Mouse (Mus musculus) Muller cell, postnatal 12 days (primary cell): Measurements from ENCODE around the gene Heg1.

ENCODE experiments used
- DNase-seq: peaks from one replicate; pipeline ENCODE4 v3.0.0-alpha.2; 2015; ENCODE audit errors: inconsistent ontology term

Heg1 gene

DNA sequence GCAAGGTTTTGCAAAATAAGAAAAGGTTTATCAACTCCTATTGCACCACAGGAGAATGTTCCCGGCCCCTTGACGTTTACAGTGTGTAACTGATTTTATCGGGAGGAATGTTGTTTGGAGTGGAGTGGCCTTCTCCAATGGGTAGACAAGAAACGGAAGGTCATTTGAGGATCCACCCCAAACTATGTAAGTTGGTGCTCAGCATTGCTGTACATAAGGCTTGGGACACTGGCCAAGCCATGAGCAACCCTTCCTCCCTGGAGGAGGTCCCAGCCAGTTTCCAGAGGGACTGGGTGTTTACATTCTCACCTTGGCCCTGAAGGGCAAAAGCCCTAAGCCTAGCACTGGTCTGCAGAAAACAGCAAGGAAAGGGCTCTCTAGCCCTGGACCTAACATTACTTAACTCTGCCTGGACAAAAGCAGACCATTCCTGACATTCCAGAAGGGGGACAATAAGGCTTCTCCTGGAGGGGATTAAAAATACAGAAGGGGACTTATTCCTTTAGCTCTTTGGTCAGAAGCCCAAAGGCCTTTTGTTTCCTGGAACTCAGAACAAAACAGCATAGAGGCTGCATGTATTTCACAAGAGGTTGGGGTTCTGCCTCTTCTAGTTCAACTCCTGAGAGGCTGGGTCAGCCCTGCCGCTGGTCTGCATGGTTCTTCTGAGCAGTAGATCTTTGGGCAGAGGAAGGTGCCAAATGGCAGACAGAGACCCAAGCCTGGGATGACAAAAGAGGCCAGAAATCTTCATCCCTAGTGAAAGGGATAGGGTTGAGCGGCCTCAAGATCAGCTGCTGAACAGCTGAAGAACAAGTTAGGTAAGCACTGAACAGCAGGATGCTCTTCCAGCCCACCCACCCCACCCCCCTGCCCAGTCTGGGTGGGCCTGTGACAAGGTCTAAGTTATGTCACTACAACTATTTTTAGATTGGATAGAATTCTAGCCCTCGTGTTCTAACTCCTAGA is 7.5 kb upstream of the Heg1 start:
- DNase-seq, result peak; percentile 70

DNA sequence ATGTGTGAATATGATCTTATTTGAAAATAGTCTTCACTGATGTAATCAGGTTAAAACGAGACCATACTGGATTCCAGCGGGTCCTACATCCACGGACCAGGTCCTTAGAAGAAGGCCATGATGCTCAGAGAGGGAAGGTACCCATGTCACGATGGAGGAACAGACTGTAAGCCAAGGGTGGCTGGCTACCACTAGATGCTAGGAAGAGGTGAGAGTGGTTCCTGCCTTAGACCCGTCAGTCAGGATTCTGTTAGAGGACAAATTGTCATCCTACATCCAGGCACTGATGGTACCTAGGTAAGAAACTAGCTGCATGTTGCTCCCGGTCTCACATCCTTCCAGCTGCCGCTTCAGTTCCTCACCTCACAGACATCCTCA is 6.9 kb upstream of the Heg1 start:
- no peak for DNase-seq

DNA sequence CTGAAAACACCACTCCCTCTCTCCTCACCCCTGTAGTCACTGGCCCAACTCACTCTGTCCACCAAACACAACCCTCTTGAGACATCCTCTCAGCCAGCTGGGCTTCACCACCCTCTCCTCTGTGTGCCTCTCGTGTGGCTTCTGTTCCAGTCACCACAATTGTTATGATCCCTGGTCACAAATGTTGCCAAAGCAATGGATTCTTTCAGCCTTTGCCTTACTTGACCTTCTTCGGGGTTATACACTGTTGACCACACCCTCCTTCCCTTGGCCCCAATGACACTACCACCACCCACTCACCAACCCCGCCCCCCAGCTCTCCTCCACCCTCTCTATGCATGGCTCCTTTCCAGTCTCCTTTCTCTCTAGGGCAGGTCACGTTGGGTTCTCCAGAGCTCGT is 6.3 kb upstream of the Heg1 start:
- DNase-seq, result no peak

DNA sequence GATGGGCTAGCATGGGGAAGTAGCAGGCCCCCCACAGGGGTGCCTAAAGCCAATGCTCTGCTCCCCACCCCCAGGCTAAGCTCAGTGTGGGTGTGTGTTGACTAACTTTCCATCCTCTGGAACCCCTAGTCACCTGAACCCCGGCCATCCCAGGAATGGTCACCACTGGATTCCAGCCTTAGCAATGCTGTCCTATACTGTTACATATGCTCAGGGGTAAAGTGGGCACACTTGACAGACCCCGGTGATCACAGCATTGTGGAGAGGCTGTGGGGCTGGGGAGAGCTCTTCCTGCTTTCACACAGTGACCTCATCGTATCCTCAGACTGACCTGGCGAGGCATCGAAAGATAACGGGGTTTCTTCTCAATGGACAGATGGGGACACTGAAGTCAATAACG is 3.9 kb upstream of the Heg1 start:
- DNase-seq, result no peak

DNA sequence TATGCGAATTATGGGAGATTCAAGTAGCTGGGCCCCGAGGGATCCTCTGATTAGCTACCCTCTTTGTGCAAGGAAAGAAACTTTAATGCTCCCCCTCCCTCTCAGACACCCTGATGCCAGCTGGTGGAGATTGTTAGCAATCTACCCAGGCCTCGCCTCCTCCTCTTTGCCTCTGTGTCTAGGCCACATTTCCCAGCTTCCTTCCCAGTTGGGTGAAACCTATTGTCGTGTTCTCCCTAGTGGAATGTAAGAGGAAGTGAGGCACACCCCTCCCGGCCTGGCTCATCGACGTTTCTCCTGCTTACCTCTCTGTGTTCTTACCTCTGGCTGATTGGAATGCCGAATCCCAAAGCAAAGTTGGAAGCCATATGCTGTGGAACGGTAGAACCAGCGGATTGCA is 3.4 kb upstream of the Heg1 start:
- no peak for DNase-seq

DNA sequence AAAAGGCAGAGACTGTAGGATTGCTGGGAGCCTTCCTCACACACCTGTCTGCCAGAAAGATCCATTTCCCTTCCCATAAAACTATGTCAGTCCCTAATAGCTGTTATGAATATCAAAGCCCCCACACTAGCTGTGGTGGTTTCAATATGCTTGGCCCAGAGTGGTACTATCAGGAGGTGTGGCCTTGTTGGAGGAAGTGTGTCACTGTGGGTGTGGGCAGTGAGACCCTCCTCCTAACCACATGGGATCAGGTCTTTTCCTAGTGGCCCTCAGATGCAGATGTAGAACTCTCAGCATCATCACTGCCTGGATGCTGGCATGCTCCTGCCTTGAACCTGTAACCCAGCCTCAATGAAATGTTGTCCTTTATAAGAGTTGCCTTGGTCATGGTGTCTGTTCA is 2.5 kb upstream of the Heg1 start:
- DNase-seq, result no peak

DNA sequence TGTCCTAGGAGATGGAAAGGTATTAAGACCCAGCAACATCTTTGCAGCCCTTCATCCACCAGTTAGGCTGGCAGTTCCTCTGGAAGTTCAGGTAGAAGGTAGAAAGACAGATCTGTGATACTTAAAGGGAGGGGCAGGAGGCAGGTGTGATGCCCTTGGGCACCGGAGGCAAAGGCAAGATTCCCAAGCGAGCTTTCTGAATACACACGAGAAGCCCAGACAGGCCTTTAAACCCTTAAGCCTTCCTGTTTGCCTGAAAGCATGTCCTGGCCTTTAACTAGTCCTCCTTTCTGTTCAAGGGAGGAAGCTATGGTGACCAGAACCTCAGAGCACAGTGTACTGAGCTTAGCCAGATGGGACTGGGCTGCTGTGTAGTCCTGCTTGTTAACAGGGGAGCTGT is 1.5 kb upstream of the Heg1 start:
- no peak for DNase-seq

DNA sequence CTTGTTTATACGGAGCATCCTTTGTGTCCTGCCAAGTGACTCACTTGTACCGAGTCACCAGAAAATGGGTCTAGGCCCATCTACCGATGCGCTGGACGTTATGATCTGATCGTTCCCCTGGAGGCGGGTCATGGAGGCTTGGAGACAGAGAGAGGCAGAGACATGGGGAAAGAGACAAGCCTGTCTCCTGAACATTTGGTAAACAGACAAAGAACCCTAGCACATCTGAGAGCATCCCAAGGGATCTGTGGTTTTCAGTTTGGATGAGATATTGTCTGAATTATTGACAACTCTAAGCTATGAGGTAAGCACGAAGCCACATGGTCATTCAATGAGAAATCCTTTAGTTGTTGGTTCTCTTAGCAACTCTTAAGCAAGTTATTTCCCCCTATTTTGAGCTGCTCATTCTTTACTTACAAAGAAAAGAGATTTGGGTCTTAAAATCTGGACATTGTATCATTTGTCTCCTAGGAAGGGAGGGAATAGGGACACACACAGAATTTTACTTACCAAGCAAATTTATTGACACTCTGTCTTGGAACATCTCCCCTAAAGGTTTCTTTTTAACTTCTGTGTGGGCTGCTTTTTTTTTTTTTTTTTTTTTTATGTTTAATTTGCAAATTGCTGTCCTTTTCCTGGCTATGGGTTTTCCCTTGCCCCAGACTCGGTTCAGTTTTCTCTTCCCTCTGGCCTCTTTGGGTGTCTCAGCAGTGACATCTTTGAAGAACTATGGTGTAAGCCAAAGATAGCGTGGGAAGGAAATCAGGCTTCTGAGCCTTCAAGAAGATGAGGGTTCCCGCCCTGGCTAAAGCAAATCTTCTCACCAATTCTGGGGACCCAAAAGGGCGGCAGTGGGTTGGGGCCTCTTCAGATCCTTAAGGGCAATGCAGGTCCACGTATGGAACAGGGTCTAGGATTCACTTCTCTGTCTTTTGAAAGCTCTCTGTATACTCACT is 686 bp upstream of the Heg1 start:
- DNase-seq, result peak; percentile 38

DNA sequence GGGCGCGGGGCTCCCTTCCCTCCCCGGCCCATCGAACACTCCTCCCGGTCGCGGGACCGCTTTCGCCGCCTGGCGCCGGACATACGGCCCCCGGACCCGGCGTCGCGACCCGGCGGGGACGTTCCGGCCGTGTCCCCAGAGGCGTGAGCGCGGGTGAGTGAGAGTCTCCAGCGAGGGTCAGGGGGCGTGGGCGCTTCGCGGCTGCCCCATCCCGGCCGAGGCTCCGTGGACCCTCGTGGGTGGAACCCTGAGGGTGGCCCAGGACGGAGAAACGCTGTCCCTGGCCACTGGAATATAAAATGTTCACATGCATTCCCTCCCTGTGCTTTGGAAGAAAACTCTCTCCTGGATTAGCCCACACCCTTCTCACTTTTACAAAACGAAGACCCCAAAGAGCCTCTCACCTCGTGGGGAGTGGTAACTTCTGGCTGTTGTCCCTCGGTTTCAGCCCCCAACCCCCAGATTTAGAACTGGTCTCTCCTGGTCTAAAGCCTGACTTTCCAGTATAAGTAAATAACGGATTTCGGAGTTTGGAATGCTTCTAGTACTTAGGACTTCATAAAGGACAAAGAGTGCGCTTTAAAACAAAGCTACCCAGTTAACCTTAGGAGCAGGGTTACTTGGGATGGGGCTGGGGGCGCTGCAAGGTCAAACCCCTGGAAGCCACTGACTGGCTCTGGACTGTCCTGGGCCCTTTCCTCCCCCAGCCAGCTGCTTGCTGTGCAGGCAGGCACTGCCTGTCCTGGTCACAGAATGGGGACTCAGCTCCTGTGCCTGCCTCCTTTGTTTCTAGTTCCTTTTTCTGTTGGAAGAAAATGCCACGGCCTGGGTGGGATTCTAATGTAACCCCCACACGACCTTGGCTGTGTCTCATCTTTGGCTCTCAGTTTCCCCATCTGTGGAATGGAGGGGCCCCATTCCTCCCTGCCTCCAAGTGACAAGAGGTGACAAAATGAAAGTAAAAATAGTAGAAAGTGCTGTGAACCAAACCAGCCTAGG is 832 bp downstream of the Heg1 start:
- peak; percentile 50 for DNase-seq

DNA sequence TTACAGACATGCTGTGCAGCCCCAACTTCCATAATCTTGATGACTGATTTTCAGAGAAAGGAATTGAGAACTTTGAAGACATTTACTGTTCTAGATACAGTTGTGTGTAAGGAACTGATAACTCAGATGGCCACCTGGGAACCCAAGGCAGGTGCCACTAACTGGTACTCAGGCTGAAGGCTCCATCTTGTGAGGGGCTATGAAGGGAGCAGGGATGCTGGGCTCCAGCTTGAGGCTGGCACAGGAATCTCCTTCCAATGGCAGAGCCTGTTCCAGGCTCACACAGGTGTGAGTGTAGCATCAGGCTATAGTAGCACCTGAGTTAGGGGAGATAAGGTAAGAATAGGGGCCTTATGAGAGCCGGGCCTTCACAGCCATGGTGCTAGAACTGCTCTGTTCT is 1.9 kb downstream of the Heg1 start:
- no peak for DNase-seq

DNA sequence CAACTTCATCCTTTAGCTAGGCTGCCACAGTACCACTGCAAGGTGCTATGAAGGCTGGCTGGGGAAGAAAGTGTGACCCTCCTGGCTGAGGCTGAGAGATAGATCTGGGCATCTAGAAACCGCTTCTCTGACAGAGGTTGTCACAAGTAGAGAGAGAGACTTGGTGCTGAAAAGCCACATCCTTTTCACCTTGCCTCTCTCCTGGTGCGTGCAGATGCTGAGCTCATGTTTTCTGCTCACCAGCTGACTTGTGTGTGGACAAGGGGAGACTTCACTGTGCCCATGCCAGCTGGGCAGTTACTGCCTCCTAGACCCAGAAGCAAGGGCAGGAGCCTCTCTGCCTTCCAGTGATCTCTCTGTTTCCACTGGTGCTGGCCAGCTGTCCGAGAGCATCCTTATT is 3.6 kb downstream of the Heg1 start:
- no peak for DNase-seq

DNA sequence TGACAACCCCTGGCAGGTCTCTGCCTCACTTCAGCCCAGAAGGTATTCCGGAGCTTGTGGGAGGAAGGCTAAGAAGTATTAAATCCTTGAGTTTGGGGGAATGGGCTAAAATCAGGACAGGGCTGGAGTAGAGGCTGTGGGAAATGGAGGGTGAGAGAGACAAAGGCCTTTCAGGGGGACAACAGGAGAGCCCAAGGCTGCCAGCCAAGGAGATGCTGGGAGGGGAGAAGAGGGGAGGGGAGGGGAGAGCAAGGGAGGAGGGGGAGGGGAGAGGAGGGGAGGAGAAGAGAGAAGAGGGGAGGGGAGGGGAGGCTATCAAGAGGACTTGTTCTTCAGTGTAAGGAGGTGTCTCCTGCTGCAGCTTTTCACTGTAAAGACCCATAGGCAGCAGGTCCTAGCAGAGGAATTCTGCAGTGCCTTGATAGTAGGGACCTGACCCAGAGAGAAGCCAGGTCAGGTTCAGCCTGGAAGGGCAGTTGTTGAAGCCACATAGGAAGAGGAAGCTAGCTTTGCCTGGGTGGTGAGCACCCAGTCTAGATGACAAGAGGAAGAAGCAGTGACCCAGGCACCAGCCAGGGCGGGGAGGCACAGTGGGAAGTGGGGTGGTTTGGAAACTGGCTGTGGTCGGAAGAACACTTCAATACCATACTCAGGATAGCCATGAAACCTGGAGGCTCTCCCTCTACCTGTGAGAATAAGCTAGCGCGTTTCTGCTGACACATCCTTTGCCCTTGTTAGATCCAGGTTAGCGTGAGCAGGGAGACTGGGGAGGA is 7.0 kb downstream of the Heg1 start:
- no peak for DNase-seq

DNA sequence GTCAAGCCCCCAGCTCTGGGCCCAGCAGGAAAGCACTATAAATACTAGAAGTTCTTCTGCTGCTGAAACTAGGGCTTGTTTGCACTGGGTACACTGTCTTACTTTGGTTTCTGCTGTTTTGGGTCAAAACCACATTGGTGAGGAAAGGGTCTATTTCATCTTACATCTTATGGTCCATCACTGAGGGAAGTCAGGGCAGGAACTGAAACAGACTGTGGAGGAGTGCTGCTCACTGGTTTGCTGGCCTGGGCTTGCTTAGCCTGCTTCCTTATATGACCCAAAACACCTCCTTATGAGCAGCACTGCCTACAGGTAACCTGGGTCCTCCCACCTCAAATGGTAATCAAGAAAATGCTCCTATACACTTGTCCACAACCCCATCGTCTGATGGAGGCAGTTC is 9.4 kb downstream of the Heg1 start:
- DNase-seq, result no peak

DNA sequence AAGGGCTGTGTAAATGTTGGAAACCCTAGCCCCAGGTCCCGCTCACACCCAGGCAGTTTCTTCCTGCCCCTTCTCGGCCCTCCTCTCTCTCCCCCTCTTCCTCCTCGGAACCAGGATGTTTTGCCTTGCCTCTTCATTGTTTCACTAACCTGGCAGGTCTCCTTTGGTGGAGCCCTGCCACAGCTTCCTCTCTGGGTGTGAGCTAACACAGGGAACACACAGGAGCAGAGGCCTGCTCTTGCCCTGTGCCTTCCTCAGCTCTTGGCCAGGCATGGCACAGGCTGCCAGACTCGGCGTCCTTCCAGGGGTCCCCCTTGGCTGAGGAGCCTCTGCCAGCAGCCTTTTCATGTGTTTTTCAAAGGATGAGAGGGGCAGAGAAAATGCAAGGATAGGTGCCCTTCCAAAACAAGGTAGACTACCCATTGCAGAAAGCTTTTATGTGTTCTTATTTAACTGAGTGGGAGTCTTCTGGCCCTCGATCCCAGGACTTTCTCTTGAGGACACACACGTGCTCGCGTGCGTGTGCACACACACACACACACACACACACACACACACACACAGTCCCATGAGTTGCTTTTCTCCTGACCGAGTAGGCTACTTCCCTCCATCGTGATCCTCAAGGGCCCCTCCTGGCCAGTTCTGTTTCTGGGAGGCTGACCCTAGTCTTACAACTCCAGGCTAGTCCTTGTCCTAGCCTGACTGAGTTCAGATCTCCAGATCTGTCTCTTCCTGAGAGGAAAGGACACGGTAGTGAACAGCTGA is 12.8 kb downstream of the Heg1 start:
- no peak for DNase-seq

DNA sequence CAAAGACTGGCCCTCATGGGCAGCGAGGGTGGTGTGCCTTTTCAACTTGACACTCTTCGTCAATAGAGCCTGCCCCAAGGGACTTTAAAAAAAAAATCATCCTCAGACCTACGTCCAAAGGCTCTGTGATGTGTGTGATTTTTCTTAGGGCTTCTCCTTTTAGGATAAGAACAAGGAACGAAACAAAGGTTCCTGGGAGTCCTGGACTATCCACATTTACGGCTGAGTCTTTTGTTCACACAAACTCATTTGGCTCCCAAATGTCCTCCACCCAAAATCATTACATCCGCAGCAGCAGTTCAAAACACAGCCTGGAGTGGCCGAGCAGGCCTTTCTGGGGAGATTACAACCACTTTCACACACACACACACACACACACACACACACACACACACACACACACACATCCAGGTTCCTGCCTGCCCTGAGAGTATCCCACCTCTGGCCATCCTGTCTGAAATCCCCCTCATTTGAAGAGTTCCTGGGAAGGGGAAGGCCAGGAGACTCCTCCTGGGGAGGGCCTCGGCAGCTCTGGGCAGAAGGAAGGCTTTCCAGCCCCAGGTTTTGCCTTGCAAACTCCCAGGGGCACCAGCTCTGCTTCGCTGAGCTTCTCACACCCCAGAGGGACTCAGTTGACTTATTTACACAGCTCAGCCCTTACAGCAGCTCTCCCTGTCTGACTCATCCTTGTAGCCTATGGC is 13.6 kb downstream of the Heg1 start:
- no peak for DNase-seq

DNA sequence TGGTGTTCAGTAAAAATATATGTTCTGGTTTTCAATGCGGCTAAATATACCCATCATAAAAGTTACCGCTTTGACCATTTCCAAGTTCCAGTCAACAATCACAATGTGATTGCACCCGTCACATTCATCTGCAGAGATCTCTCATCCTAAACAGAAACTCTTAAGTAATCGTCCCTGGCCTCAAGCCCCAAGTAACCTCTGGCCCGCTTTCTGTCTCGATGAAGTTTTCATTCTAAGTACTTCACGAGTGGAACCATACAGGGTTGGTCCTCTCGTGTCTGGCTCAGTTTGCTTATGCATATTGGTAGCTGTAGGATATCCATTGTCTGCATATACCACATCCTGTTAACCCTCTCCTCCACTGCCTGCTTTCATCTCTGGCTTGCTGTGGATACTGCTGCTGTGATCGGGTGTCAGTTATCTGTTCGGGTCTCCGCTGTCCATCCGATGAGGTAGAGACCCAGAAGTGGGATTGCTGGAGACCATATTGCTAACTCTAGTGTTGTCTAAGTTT is 14.2 kb downstream of the Heg1 start:
- DNase-seq, result no peak

DNA sequence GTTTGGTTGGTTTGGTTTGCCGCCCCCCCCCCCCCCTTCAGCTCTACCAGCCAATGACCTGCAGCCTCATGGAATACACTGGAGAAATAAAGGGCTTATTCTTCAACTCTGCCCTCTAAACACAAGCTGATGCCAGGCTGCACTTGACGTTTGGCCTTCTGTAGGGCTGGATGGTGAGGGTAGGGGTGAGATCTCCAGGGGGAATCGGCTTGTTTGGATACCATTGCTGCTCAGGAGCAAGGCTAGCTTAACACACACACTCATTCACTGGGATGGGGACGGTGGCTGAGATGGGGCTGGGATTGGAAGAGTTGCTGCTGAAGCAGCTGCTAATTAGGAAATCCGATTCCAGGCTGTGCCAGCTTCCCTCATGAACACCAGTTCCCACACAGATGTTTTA is 16.4 kb downstream of the Heg1 start:
- no peak for DNase-seq

DNA sequence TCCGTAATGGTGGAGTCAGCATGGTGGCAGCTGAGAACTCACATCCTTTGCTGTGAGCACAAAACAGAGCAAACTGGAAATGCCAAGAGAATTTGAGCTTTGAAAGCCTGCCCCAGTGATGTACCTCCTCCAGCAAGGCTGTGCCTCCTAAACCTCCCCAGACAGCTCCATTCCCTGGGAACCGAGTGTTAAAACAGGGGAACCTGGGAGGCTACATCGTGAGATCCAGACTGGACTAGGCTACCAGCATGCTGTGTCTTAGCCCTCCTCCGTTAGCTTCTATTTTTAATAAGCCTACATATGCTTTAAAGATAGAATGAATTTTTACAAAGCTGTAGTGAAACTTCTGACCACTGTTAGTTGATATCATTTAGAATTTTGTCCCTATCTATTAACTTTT is 17.7 kb downstream of the Heg1 start:
- DNase-seq, result no peak

DNA sequence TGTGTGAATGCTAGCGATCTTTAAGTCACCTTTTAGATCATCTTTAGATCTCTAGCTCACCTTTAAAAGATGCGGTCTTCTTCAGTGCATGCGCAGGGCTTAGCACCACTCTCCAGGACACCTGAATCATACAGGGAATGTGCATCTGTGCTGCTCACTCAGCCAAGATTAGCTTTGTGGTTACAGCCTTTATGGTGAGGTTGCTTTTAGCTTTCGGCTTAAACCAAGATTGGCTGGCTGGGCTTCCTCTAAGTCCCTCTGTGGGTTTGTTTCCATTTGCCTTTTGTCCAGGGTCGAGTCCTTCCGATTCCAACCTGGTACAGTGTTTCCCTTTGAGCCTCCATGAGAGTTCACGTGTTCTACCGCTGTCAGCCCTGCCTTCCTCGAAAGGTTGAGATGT is 20.1 kb downstream of the Heg1 start:
- DNase-seq, result no peak
